Mouse (Mus musculus): ENCODE measurements at regions not wholly inside any gene's neighbourhood (a gene's known extent, or its start where the extent isn't known, plus 50 kb on each side); places are given as distances from the start of the nearest gene placed in this dataset.

- peak; percentile 31 for DNase-seq (ENCODE audit: low spot score)
Observed at GRCm38 (mm10) chr12:77056748-77057370, 94.9 kb upstream of the Max start.

- DNase-seq (ENCODE audit: low spot score): no peak
Observed at GRCm38 (mm10) chr12:77054700-77055099, 92.7 kb upstream of the Max start.

- DNase-seq (ENCODE audit: low spot score): no peak
Observed at GRCm38 (mm10) chr12:77054211-77054610, 92.2 kb upstream of the Max start.

GRCm38 (mm10) chr12:77052853-77053252, 90.9 kb upstream of the Max start:
- peak; percentile 83 for DNase-seq (ENCODE audit: low spot score)

GRCm38 (mm10) chr12:77048380-77048779, 86.4 kb upstream of the Max start:
- no peak for DNase-seq (ENCODE audit: low spot score)

DNA sequence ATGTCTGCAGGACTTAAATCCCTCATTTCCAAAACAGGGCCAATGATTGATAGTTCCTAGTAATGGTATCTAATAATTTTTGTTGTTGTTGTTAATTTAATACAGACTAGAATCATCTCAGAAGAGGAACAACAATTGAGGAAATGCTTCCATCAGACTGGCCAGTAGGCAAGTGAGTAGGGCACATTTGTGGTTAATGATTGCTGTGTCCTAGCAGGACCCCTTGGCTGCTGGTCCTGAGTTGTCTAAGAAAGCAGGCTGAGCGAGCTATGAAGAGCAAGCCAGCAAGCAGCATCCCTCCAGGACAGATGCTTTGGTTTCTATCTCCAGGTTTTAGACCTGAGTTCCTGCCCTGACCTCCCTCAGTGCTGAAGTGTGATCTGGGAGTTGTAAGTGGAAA, 85.3 kb upstream of the Max start:
- no peak for DNase-seq (ENCODE audit: low spot score)

GRCm38 (mm10) chr12:77045956-77046355, 84.0 kb upstream of the Max start:
- peak; percentile 28 for DNase-seq (ENCODE audit: low spot score)

GRCm38 (mm10) chr12:77045356-77045755, 83.4 kb upstream of the Max start:
- no peak for DNase-seq (ENCODE audit: low spot score)

DNA sequence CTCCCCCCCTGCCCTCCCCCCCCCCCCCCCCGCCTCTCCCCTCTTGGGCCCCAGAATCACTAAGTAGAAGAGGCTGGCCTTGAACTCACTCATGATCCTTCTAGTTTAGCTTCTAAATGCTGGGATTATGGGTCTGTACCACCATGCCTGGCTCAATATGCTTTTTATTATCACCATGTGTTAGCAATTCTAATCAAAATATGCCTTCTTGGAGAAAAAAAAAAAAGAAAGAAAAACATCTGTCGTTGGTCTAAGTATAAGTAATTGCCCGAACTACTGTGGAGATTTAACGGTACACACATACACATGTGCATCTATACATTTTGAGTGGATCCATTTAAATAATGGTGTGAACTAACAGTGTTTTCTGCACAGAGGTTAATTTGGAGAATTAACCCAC, 80.4 kb upstream of the Max start:
- DNase-seq (ENCODE audit: low spot score): no peak

- no peak for DNase-seq (ENCODE audit: low spot score)
Observed at GRCm38 (mm10) chr12:77041141-77041540, 79.1 kb upstream of the Max start.

- DNase-seq (ENCODE audit: low spot score): no peak
Observed at GRCm38 (mm10) chr12:77039953-77040305, 77.9 kb upstream of the Max start.

GRCm38 (mm10) chr12:77039295-77039952, 77.4 kb upstream of the Max start:
- DNase-seq (ENCODE audit: low spot score): peak; percentile 59

DNA sequence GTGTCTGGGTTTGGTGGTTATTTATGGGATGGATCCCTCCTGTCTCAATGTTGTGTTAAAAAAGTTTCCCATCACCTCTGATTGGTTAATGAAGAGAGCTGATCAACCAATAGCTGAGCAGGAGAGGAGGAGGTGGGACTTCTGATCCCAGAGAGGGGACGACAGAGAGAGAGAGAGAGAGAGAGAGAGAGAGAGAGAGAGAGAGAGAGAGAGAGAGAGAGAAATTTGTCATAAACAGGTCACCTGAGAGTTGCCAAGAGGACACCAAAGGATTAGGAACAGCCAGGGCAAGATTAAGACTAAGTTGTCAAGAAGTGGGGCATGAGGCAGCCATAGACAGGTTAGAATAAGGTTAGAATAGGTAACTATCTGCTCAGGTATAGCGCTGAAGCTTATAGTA, 73.7 kb upstream of the Max start:
- no peak for DNase-seq (ENCODE audit: low spot score)

DNA sequence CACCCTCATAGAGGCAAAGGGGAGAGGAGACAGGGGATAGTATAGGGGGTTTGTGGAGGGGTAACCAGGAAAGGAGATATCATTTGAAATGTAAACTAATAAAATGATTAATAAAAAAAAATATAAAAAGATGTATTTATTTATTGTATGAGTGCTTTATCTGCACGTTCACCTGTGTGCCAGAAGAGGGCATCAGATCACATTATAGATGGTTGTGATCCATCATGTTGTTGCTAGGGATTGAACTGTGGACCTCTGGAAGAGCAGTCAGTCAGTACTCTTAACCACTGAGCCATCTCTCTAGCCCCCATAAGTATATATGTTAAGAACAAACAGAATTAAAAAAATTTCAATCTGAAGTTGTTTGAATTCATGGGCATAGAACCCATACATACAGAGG, 69.4 kb upstream of the Max start:
- no peak for DNase-seq (ENCODE audit: low spot score)

GRCm38 (mm10) chr12:77025431-77025879, 63.5 kb upstream of the Max start:
- DNase-seq (ENCODE audit: low spot score): no peak

- DNase-seq (ENCODE audit: low spot score): no peak
Observed at GRCm38 (mm10) chr12:77022538-77022937, 60.5 kb upstream of the Max start.

GRCm38 (mm10) chr12:77021881-77022280, 59.9 kb upstream of the Max start:
- no peak for DNase-seq (ENCODE audit: low spot score)

DNA sequence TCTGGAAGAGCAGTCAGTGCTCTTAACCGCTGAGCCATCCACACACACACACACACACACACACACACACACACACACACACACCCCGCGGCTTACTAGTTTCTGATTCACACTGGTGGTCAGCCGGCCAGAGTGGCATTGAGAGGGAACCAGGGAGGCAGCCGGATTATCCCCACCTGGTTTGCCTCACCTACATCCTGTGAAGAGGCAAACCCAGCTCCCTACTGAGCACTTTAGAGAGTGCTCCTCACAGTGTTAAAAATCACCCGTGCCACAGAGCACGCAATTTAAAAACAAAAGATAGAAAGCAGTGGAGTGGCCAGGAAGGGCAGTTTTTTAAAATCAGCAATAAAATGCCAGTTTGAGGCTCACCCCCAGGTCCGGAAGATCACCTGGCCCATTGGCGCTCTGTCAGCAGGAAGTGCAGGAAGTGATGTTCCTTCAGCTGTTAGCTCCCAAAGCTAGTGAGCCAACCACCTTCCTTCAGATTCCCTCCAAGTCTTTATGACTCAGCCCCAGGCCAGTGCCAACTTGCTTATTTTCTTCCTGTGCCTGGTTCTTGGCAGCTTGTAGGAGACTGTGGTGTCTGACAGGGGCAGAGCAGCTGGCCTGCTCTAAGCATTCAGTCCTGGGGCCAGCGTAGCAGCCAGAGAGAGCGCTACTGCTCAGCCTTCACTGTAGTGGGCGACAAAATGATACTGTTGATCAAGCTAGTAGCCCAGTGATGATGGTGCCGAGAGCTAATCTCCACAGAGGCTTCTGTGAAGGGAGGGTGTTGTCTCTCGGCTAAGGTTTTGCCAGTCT, 57.9 kb upstream of the Max start:
- peak; percentile 36 for DNase-seq (ENCODE audit: low spot score)

- peak; percentile 65 for DNase-seq (ENCODE audit: low spot score)
Observed at GRCm38 (mm10) chr12:77019148-77019547, 57.1 kb upstream of the Max start.

DNA sequence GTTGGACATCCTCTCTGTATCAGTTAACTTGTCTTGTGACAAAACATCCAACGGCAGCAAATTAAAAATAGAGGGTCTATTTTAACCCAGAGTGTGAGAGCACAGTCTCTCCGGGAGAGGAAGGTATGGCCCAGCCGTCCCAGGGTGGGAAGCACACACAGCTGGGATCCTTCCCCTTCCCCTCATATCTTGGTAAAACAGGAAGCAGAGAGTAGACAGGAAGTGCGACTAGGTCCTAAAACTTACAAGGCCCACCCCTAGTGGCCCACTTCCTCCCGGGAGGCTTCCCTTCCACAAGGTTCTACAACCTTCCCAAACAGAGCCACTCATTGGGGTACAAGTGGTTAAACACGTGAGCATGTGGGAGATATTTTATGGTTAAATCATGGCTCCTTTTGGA, 56.4 kb upstream of the Max start:
- DNase-seq (ENCODE audit: low spot score): no peak

GRCm38 (mm10) chr12:77014908-77015307, 52.9 kb upstream of the Max start:
- peak; percentile 76 for DNase-seq (ENCODE audit: low spot score)

Data from lung, postnatal 25 days (tissue).